Mouse (Mus musculus): ENCODE measurements around the gene 1700034J05Rik. TPM values are rescaled to one million over a fixed set of nuclear protein-coding genes. Genes with fewer than 3 reads are reported as not detected.
A peak's percentile ranks its signal among the peaks of the same experiment; 100 is the strongest.

The 1700034J05Rik gene
- 0.13 and 0.16 TPM in 2 replicates for polyA plus RNA-seq (2015; fragmentation: Nextera tagmentation; extraction: Ambion mirVana)

DNA sequence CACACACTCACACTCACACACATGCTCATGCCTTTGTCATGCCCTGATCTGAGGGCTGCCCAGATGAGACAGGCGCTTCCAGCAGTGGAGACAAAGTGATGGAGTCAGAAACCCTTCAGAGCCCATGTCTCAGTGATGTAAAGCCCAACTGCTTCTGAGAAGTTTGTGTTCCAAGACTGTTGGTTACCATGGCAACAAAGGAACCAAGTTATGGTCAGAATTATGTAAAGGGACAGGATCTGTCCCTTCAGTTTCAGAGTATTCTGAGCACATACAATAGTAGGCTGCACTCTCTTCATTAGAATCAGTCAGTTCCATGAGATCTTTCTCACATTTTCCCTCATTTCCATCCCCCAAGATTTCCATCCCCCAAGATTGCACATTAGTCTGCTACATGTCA, at the start of gene 1700034J05Rik:
1700034J05Rik (minus strand) TSS at position 165 of the 400 bp plus-strand sequence.
- WGBS = 85% methylated on average over 1 of the region's 1 CpGs

DNA sequence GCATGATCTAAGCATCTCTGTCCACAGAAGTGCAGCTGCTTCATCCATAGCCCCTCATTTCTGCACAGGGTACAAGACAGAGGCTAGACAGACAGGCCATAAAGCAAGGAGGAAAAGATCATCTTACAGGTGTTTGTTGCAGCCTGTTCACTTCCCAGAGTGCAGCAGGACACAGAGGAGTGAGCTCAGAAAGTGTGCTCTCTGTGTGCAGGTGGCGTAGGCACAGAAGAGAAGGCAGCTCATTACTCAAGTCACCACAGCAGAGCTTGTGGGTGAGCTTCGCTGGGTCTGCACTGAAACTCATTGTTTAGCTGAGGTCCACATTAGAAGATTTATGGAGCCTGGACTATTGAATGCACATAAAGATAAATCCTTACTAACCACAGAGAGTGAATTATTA, 45.5 kb upstream of the 1700034J05Rik start:
- Histone ChIP-seq H3K27ac (no peak overlapping the region), H3K4me3 (no peak overlapping the region), H3K9ac (no peak overlapping the region), H3K36me3 (peaks cover 69% of the 10 kb centered on the region), H3K27me3 (no peaks in the 10 kb centered on the region), H3K4me2 (no peak overlapping the region), H3K9me3 (no peaks in the 10 kb centered on the region), H3K4me1 (no peaks in the 10 kb centered on the region)
- ATAC-seq (ENCODE audit: insufficient number of reproducible peaks, low FRiP score, low TSS enrichment, low read depth) = no peak
- 54% methylated on average over 2 of the region's 2 CpGs for WGBS

More for the DNA sequence above, at the start of gene 1700034J05Rik:
- Histone ChIP-seq H3K4me3 (no peak within 1 kb of the TSS), H3K9ac (no peak within 1 kb of the TSS), H3K36me3 (no peaks in the 10 kb centered on the region), H3K27ac (no peak within 1 kb of the TSS), H3K27me3 (no peaks in the 10 kb centered on the region), H3K9me3 (no peaks in the 10 kb centered on the region), H3K4me2 (no peak within 1 kb of the TSS), H3K4me1 (0 out of 2 replicates have a peak, but pooled peaks cover 5% of the 10 kb centered on the region)
- no peak for ATAC-seq (ENCODE audit: insufficient number of reproducible peaks, low FRiP score, low TSS enrichment, low read depth)

DNA sequence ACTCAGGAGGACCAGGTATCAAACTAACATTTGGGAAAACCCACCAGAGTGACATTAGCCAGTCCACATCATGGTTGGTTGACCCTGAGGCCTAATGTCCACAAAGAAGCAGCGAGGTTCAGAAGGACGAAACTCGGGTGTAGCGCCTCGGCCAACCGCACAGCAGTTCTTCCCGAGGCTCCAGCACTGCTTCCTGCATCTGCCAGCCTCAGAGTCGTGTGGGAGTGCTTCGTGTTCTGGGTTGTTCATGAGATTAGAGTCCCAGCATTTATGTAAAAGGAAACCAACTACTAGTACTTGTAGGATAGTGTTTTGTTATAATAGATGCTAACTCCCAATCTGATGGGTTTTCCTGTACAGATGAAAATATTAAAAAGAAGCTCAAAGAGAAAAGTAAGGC, 45.1 kb upstream of the 1700034J05Rik start:
- 87% methylated on average over 9 of the region's 9 CpGs for WGBS
- H3K36me3 ChIP-seq = peaks cover 69% of the 10 kb centered on the region

DNA sequence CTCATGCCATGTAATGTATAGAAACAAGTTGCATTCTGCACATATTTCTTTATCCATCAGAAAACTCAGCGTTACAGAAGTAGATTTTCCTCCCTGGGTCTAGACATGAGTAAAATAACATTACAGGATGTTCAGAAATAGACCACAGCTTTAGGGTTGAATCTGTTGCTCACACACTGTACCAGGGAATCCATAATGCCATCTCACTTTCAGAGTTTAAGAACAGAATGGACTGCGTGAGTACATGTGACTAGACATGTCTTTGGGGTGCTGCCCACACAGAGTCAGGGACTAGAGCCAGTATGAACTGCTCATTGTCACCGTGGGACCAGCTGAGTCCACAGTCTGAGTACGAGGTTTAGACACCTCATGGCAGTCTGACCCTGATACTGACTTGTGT, 44.5 kb upstream of the 1700034J05Rik start:
- peaks cover 63% of the 10 kb centered on the region for H3K36me3 ChIP-seq
- WGBS = 88% methylated on average over 4 of the region's 4 CpGs
- no peaks in the 10 kb centered on the region for H3K9me3 ChIP-seq
- no peak overlapping the region for H3K27ac ChIP-seq
- no peaks in the 10 kb centered on the region for H3K27me3 ChIP-seq
- no peak overlapping the region for H3K9ac ChIP-seq
- ATAC-seq (ENCODE audit: insufficient number of reproducible peaks, low FRiP score, low TSS enrichment, low read depth) = no peak
- H3K4me2 ChIP-seq = no peak overlapping the region
- H3K4me1 ChIP-seq = no peaks in the 10 kb centered on the region
- H3K4me3 ChIP-seq = no peak overlapping the region

More for the DNA sequence above, 45.1 kb upstream of the 1700034J05Rik start:
- H3K4me3 ChIP-seq = no peak overlapping the region
- no peak for ATAC-seq (ENCODE audit: insufficient number of reproducible peaks, low FRiP score, low TSS enrichment, low read depth)
- no peaks in the 10 kb centered on the region for H3K9me3 ChIP-seq
- no peaks in the 10 kb centered on the region for H3K4me1 ChIP-seq
- H3K27me3 ChIP-seq = no peaks in the 10 kb centered on the region
- H3K27ac ChIP-seq = no peak overlapping the region
- no peak overlapping the region for H3K9ac ChIP-seq
- H3K4me2 ChIP-seq = no peak overlapping the region

DNA sequence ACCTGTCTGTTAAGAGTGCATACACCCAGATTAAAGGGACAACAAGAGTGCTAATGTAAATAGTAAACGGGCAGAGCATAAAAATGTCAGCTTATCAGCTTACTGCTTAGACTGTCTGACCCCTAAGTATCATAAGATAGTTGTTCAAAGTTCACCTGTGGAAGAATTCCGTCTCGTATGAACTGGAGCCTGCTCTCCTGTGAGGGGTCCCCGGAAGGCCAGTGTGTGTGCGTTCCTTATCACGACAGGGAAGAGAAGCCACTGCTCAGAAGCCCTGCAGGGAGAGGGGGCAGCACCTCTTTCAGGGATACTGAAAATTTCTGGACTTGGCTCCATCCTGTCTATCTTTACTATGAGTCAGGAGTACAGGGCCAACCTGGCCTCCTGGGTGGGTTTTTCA, 42.8 kb upstream of the 1700034J05Rik start:
- no peaks in the 10 kb centered on the region for H3K9me3 ChIP-seq
- WGBS = 85% methylated on average over 6 of the region's 6 CpGs
- H3K4me1 ChIP-seq = no peaks in the 10 kb centered on the region
- no peak overlapping the region for H3K27ac ChIP-seq
- no peaks in the 10 kb centered on the region for H3K27me3 ChIP-seq
- no peak overlapping the region for H3K9ac ChIP-seq
- H3K4me3 ChIP-seq = no peak overlapping the region
- no peak for ATAC-seq (ENCODE audit: insufficient number of reproducible peaks, low FRiP score, low TSS enrichment, low read depth)
- no peak overlapping the region for H3K4me2 ChIP-seq
- H3K36me3 ChIP-seq = peaks cover 58% of the 10 kb centered on the region

DNA sequence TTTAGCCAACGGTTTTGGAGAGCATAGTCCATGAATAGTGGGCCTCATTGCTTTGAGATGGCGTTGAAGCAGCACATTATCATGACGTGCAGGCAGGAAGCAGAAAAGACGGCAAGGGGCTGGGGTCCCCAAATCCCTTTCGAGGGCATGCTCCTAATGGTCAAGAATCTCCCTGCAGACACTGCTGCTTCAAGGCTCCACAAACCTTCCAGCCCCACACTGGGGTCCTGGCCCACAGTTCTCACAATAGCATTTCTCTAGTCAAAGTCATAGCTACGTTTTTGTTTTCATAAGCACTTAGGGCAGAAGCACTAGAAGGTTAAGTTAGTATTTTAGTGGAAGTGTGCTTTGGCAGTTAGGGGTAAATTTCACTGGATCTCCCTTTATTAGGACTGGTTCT, 41.7 kb upstream of the 1700034J05Rik start:
- no peaks in the 10 kb centered on the region for H3K9me3 ChIP-seq
- 85% methylated on average over 6 of the region's 6 CpGs for WGBS
- no peak overlapping the region for H3K4me2 ChIP-seq
- H3K27ac ChIP-seq = no peak overlapping the region
- no peaks in the 10 kb centered on the region for H3K27me3 ChIP-seq
- H3K4me3 ChIP-seq = no peak overlapping the region
- no peak for ATAC-seq (ENCODE audit: insufficient number of reproducible peaks, low FRiP score, low TSS enrichment, low read depth)
- H3K36me3 ChIP-seq = peaks cover 47% of the 10 kb centered on the region
- no peak overlapping the region for H3K9ac ChIP-seq
- no peaks in the 10 kb centered on the region for H3K4me1 ChIP-seq

DNA sequence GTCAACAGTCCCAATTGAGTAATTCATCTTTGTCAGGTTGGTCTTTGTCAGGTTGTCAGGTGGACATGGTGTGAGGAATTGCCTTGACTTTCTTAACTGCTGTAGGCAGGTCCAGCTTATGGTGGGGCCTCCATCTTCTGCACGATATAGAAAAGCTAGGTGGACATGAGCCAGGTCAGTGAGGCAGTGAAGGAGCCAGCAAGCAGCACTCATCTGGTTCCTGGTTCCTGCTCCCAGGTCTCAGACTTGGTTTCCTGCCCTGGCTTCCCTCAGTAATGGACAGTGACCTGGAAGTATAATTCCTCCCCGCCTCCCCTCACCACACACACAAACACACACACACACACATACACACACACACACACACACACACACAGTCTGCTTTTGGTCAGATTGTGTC, 41.2 kb upstream of the 1700034J05Rik start:
- no peak overlapping the region for H3K4me2 ChIP-seq
- no peak for ATAC-seq (ENCODE audit: insufficient number of reproducible peaks, low FRiP score, low TSS enrichment, low read depth)
- no peaks in the 10 kb centered on the region for H3K9me3 ChIP-seq
- 85% methylated on average over 2 of the region's 2 CpGs for WGBS
- H3K27ac ChIP-seq = no peak overlapping the region
- H3K9ac ChIP-seq = no peak overlapping the region
- H3K4me3 ChIP-seq = no peak overlapping the region
- no peaks in the 10 kb centered on the region for H3K27me3 ChIP-seq
- peaks cover 42% of the 10 kb centered on the region for H3K36me3 ChIP-seq
- H3K4me1 ChIP-seq = no peaks in the 10 kb centered on the region

DNA sequence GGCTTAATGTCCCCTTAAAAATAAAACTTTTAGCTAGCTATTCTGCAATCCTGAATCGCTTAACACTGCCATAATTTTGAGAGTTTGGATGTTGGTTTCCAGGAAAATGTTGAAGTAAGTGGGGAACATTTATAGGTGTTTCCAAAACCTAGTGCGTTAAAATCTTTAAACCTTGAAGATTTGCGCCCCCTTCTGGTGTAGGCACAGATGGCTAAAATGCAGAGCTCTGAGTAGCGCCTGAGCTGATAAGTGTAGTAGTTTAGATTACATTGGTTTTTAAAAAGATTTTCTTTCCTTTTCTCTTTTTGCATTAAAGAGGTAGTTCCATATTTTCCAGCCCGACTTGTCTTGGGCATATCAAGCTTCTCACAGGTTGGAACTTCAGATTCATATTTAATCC, 40.0 kb upstream of the 1700034J05Rik start:
- no peak for ATAC-seq (ENCODE audit: insufficient number of reproducible peaks, low FRiP score, low TSS enrichment, low read depth)
- Histone ChIP-seq H3K4me3 (no peak overlapping the region), H3K9ac (no peak overlapping the region), H3K9me3 (no peaks in the 10 kb centered on the region), H3K4me2 (no peak overlapping the region), H3K27me3 (no peaks in the 10 kb centered on the region), H3K27ac (no peak overlapping the region), H3K4me1 (no peaks in the 10 kb centered on the region), H3K36me3 (peaks cover 32% of the 10 kb centered on the region)
- 42% methylated on average over 5 of the region's 5 CpGs for WGBS

DNA sequence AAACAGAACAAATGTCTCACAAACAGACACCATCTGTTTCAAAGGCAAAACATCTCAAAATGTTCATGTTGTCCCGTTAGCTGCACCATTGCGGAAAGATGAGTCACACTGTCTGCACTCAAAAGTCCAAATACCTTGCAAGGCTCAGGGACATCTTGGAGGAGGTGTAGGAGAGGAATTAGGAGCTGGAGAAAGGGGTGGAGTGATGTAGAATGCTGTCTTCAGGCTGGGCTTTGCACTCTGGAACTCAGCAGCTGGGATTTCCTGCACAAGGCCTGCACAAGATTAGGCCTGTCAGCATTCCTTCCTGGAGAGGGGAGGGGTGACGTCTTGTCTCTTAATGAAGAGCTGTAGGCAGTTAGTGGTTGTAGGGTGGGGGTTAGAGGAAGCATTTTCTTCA, 30.3 kb upstream of the 1700034J05Rik start:
- H3K9me3 ChIP-seq = no peaks in the 10 kb centered on the region
- no peak overlapping the region for H3K9ac ChIP-seq
- H3K4me2 ChIP-seq = no peak overlapping the region
- no peaks in the 10 kb centered on the region; the same call in 1 of the 2 replicates for H3K36me3 ChIP-seq
- ATAC-seq (ENCODE audit: insufficient number of reproducible peaks, low FRiP score, low TSS enrichment, low read depth) = no peak
- H3K27ac ChIP-seq = 0 out of 2 replicates have a peak overlapping the region, but pooled peaks have one; percentile 1
- peaks cover 11% of the 10 kb centered on the region for H3K4me1 ChIP-seq
- H3K27me3 ChIP-seq = no peaks in the 10 kb centered on the region
- WGBS = 53% methylated on average over 3 of the region's 3 CpGs
- no peak overlapping the region for H3K4me3 ChIP-seq

DNA sequence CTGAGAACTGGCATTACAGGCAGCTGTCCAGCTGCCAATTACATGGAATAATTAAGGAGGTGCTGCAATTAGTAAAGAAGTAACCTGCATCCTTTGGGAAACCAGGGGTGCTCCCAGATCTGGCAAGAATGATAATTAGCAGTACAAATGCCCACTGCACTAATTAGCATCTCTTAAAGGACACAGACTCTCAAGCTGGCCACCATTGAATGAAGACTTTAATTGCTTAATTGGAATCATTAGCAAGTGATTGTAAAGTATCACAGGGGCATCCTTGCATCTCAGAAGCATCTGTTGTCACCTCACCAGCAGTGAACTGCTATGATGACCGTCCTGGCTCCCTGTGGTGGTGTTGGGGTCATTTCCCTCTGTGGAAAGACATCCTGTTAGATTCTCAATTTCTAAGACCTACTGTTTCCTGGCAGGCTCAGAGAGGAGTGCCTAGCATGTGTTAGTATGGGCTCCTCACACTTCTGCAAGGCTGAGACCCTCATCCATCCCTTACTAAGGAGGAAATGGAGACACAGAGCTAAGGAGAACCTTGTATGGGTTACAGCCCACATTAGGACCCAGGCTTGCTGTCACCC, 27.1 kb upstream of the 1700034J05Rik start:
- peaks cover 11% of the 10 kb centered on the region for H3K36me3 ChIP-seq
- no peaks in the 10 kb centered on the region for H3K27me3 ChIP-seq
- H3K4me1 ChIP-seq = peaks cover 21% of the 10 kb centered on the region
- H3K4me3 ChIP-seq = no peak overlapping the region
- no peak for ATAC-seq (ENCODE audit: insufficient number of reproducible peaks, low FRiP score, low TSS enrichment, low read depth)
- H3K9ac ChIP-seq = no peak overlapping the region
- no peak overlapping the region for H3K4me2 ChIP-seq
- WGBS = 36% methylated on average over 1 of the region's 1 CpGs
- H3K9me3 ChIP-seq = no peaks in the 10 kb centered on the region
- no peak overlapping the region for H3K27ac ChIP-seq

DNA sequence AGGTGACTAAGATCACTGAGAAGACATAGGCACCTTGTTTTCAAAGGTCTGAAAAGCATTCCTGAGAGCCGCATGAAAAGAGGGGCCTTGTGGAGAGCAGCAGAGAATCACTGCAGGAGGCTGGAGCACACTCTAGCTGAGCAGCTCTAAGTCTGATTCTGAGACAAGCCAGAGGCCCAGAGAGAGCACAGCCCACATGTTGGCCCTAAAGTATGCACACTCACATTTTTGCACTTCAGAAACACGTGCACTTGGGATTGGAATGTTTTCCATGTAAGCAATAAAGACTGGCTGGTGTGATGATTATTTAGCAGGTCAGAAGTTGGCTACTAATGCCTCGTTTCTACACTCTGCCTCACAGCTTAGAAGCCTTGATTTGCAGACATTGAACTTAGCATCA, 25.7 kb upstream of the 1700034J05Rik start:
- peaks cover 12% of the 10 kb centered on the region for H3K36me3 ChIP-seq
- peaks cover 21% of the 10 kb centered on the region for H3K4me1 ChIP-seq
- no peak overlapping the region for H3K4me3 ChIP-seq
- H3K9ac ChIP-seq = no peak overlapping the region
- no peaks in the 10 kb centered on the region for H3K27me3 ChIP-seq
- WGBS = 19% methylated on average over 3 of the region's 3 CpGs
- H3K27ac ChIP-seq = peak overlapping the region; percentile 62
- no peaks in the 10 kb centered on the region for H3K9me3 ChIP-seq
- ATAC-seq (ENCODE audit: insufficient number of reproducible peaks, low FRiP score, low TSS enrichment, low read depth) = peak; percentile 30; the same call in 1 of the 2 replicates
- no peak overlapping the region for H3K4me2 ChIP-seq

DNA sequence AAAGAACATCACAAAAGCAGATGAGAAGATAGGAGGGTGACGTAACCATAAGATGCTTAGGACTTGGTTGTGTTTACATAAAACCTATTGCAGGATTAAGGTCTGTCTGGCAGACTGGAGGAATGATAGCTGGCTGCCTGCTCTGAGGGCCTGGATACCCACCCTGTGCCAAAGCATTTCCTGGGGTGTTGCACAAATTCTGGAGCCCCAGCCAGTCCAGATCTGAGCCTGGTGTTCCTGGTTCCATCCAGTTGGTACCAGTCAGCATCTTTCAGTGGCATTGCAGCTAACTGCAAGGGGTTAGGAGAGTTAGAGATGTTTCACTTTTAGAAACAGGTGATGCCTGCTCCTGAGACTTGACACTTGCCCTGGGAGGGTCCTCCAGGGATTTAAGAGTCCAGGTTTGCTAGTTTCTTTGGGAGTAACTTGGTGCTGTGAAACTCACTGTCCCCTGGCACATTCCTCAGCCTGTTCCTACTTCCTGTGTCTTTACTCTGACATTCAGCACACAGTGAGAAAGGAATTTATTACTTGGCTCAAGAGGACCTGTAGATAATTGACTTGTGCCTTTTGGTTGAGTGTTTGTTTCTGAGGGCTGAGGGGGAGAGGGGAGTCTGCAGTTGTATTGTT, 25.0 kb upstream of the 1700034J05Rik start:
- WGBS = 45% methylated on average over 1 of the region's 1 CpGs
- no peak; the same call in 1 of the 2 replicates for ATAC-seq (ENCODE audit: insufficient number of reproducible peaks, low FRiP score, low TSS enrichment, low read depth)

More for the DNA sequence above, 25.0 kb upstream of the 1700034J05Rik start:
- Histone ChIP-seq H3K4me2 (no peak overlapping the region), H3K36me3 (peaks cover 12% of the 10 kb centered on the region), H3K27me3 (no peaks in the 10 kb centered on the region), H3K4me1 (peaks cover 18% of the 10 kb centered on the region), H3K9me3 (no peaks in the 10 kb centered on the region), H3K27ac (peak overlapping the region; percentile 62), H3K9ac (no peak overlapping the region), H3K4me3 (no peak overlapping the region)
